Mouse (Mus musculus) lung, embryonic 16.5 days (tissue): ENCODE measurements around the gene Wfdc11. TPM values are rescaled to one million over a fixed set of nuclear protein-coding genes. Genes with fewer than 3 reads are reported as not detected.
"Not testable (repeated sequence)": the region's sequence is repeated elsewhere in the genome, so short reads cannot be mapped to it uniquely, and the experiment has no call there.

ENCODE experiments used
- ATAC-seq: fragments of 200-750 bp; cut with Nextera tagmentation; 2 replicates; pipeline ENCODE4 v1.8.0; 2017; ENCODE audit warnings: low read depth, mild to moderate bottlenecking, moderate library complexity
- H3K27ac ChIP-seq: fragments of 300-500 bp; sonication (generic); 2 replicates; pipeline ENCODE4 v1.5.1; 2014; ENCODE audit warnings: mild to moderate bottlenecking, control low read depth, low read length
- H3K27me3 ChIP-seq: fragments of 300-500 bp; sonication (generic); 2 replicates; pipeline ENCODE4 v1.6.1; 2014; ENCODE audit warnings: low read depth, low read length, mixed read lengths; ENCODE audit not compliant: control insufficient read depth, insufficient read depth
- H3K36me3 ChIP-seq: fragments of 300-500 bp; sonication (generic); 2 replicates; pipeline ENCODE4 v1.6.1; 2014; ENCODE audit warnings: low read length; ENCODE audit not compliant: control insufficient read depth, insufficient read depth
- H3K4me1 ChIP-seq: fragments of 300-500 bp; sonication (generic); replicated peaks from 2 replicates; pipeline ENCODE4 v1.6.1; 2014; ENCODE audit warnings: low read length, mixed read lengths; ENCODE audit not compliant: control insufficient read depth, insufficient read depth
- H3K4me2 ChIP-seq: fragments of 300-500 bp; sonication (generic); 2 replicates; pipeline ENCODE4 v1.6.1; 2014; ENCODE audit warnings: low read depth, low read length, control low read depth
- H3K4me3 ChIP-seq: fragments of 300-500 bp; sonication (generic); 2 replicates; pipeline ENCODE4 v1.5.1; 2014; ENCODE audit warnings: mild to moderate bottlenecking, low read length, control low read depth
- H3K9ac ChIP-seq: fragments of 300-500 bp; sonication (generic); 2 replicates; pipeline ENCODE4 v1.6.1; 2014; ENCODE audit warnings: low read length, control low read depth
- H3K9me3 ChIP-seq: fragments of 300-500 bp; sonication (generic); 2 replicates; pipeline ENCODE4 v1.6.1; 2016; ENCODE audit warnings: low read length; ENCODE audit not compliant: control insufficient read depth
- WGBS: fragments of 180-500 bp; shearing (Covaris S2); extraction: QIAGEN DNeasy Blood & Tissue Kit; methylation state at CpG from one replicate; pipeline ENCODE4 v1.1.7; 2014; 5-methylcytosine and 5-hydroxymethylcytosine counted together
- polyA plus RNA-seq: library from polyadenylated mRNA; unstranded; fragments of >200 nt; fragmentation: Nextera tagmentation; extraction: Ambion mirVana; gene quantifications from 2 replicates; pipeline ENCODE4 v1.2.1, GENCODE M21; 2015

Wfdc11 gene
- not detected in 2 replicates for polyA plus RNA-seq

- H3K9ac ChIP-seq, result no peak within 1 kb of the TSS
- ATAC-seq, result no peak
- H3K27ac ChIP-seq, result no peak within 1 kb of the TSS
- no peaks in the 10 kb centered on the region for H3K27me3 ChIP-seq
- no peak within 1 kb of the TSS for H3K4me3 ChIP-seq
- no peaks in the 10 kb centered on the region for H3K4me1 ChIP-seq
- H3K9me3 ChIP-seq, result no peaks in the 10 kb centered on the region
- H3K4me2 ChIP-seq, result no peak within 1 kb of the TSS
- WGBS, result 66% methylated on average over 7 of the region's 7 CpGs
- H3K36me3 ChIP-seq, result no peaks in the 10 kb centered on the region
Observed at GRCm38 (mm10) chr2:164673987-164674386, at the start of gene Wfdc11. TSS of gene Wfdc11 (minus strand) at chr2:164674087.

GRCm38 (mm10) chr2:164723276-164723675 lies 49.4 kb upstream of the Wfdc11 start:
- Histone ChIP-seq H3K27me3 (no peaks in the 10 kb centered on the region), H3K27ac (no peak overlapping the region), H3K4me3 (no peak overlapping the region), H3K36me3 (no peaks in the 10 kb centered on the region), H3K9ac (no peak overlapping the region), H3K4me2 (no peak overlapping the region), H3K9me3 (no peaks in the 10 kb centered on the region), H3K4me1 (no peaks in the 10 kb centered on the region)
- no peak for ATAC-seq
- 51% methylated on average over 4 of the region's 4 CpGs for WGBS

- not testable (repeated sequence) for H3K4me1 ChIP-seq, H3K9me3 ChIP-seq, H3K9ac ChIP-seq, ATAC-seq, H3K36me3 ChIP-seq, H3K27ac ChIP-seq, H3K27me3 ChIP-seq, H3K4me3 ChIP-seq, H3K4me2 ChIP-seq
- WGBS, result 87% methylated on average over 21 of the region's 23 CpGs
Observed at GRCm38 (mm10) chr2:164716194-164716786, 42.4 kb upstream of the Wfdc11 start.

GRCm38 (mm10) chr2:164715005-164715404 lies 41.1 kb upstream of the Wfdc11 start, which contains the start of gene Spint5:
TSS of gene Spint5 (plus strand) at chr2:164715305.
- no peak for ATAC-seq
- no peak within 1 kb of the TSS for H3K9ac ChIP-seq
- 74% methylated on average over 6 of the region's 6 CpGs for WGBS

GRCm38 (mm10) chr2:164705991-164706390 lies 32.1 kb upstream of the Wfdc11 start:
- H3K4me1 ChIP-seq, result no peaks in the 10 kb centered on the region
- no peak for ATAC-seq
- H3K9me3 ChIP-seq, result no peaks in the 10 kb centered on the region
- H3K27ac ChIP-seq, result no peak overlapping the region
- WGBS, result 85% methylated on average over 14 of the region's 14 CpGs
- no peaks in the 10 kb centered on the region for H3K36me3 ChIP-seq
- H3K4me2 ChIP-seq, result no peak overlapping the region
- H3K9ac ChIP-seq, result no peak overlapping the region
- no peak overlapping the region for H3K4me3 ChIP-seq
- no peaks in the 10 kb centered on the region for H3K27me3 ChIP-seq

More at GRCm38 (mm10) chr2:164715005-164715404, 41.1 kb upstream of the Wfdc11 start, which contains the start of gene Spint5:
- no peak within 1 kb of the TSS for H3K27ac ChIP-seq
- no peak within 1 kb of the TSS for H3K4me2 ChIP-seq
- no peaks in the 10 kb centered on the region for H3K4me1 ChIP-seq
- no peaks in the 10 kb centered on the region for H3K9me3 ChIP-seq
- no peak within 1 kb of the TSS for H3K4me3 ChIP-seq
- no peaks in the 10 kb centered on the region for H3K27me3 ChIP-seq
- no peaks in the 10 kb centered on the region for H3K36me3 ChIP-seq

- Histone ChIP-seq H3K36me3 (no peaks in the 10 kb centered on the region), H3K4me2 (no peak overlapping the region), H3K27me3 (no peaks in the 10 kb centered on the region), H3K27ac (no peak overlapping the region), H3K9me3 (no peaks in the 10 kb centered on the region), H3K4me3 (no peak overlapping the region), H3K9ac (no peak overlapping the region), H3K4me1 (no peaks in the 10 kb centered on the region)
- ATAC-seq, result no peak
- 87% methylated on average over 6 of the region's 6 CpGs for WGBS
Observed at GRCm38 (mm10) chr2:164705328-164705727, 31.4 kb upstream of the Wfdc11 start.

- H3K4me3 ChIP-seq, result no peak overlapping the region
- H3K27me3 ChIP-seq, result no peaks in the 10 kb centered on the region
- H3K4me2 ChIP-seq, result no peak overlapping the region
- H3K4me1 ChIP-seq, result no peaks in the 10 kb centered on the region
- H3K36me3 ChIP-seq, result no peaks in the 10 kb centered on the region
- H3K9ac ChIP-seq, result no peak overlapping the region
- H3K27ac ChIP-seq, result no peak overlapping the region
- 72% methylated on average over 5 of the region's 5 CpGs for WGBS
- H3K9me3 ChIP-seq, result no peaks in the 10 kb centered on the region
- ATAC-seq, result no peak
Observed at GRCm38 (mm10) chr2:164704235-164704634, 30.3 kb upstream of the Wfdc11 start.

GRCm38 (mm10) chr2:164701761-164702160 lies 27.9 kb upstream of the Wfdc11 start:
- Histone ChIP-seq H3K4me3 (no peak overlapping the region), H3K27ac (no peak overlapping the region), H3K4me2 (no peak overlapping the region), H3K9ac (no peak overlapping the region), H3K36me3 (no peaks in the 10 kb centered on the region), H3K27me3 (no peaks in the 10 kb centered on the region), H3K4me1 (no peaks in the 10 kb centered on the region), H3K9me3 (no peaks in the 10 kb centered on the region)
- ATAC-seq, result no peak
- WGBS, result 83% methylated on average over 5 of the region's 5 CpGs

- H3K27ac ChIP-seq, result no peak overlapping the region
- no peak for ATAC-seq
- H3K4me1 ChIP-seq, result no peaks in the 10 kb centered on the region
- H3K4me3 ChIP-seq, result no peak overlapping the region
- H3K9ac ChIP-seq, result no peak overlapping the region
- H3K36me3 ChIP-seq, result no peaks in the 10 kb centered on the region
- no peaks in the 10 kb centered on the region for H3K9me3 ChIP-seq
- WGBS, result 56% methylated on average over 5 of the region's 5 CpGs
- H3K4me2 ChIP-seq, result no peak overlapping the region
- no peaks in the 10 kb centered on the region for H3K27me3 ChIP-seq
Observed at GRCm38 (mm10) chr2:164700959-164701358, 27.1 kb upstream of the Wfdc11 start.

- no peak within 1 kb of the TSS for H3K4me3 ChIP-seq
- H3K36me3 ChIP-seq, result no peaks in the 10 kb centered on the region
- H3K9me3 ChIP-seq, result no peaks in the 10 kb centered on the region
- no peaks in the 10 kb centered on the region for H3K27me3 ChIP-seq
- H3K9ac ChIP-seq, result no peak within 1 kb of the TSS
- WGBS, result 68% methylated on average over 4 of the region's 4 CpGs
- ATAC-seq, result no peak
- H3K4me1 ChIP-seq, result no peaks in the 10 kb centered on the region
- no peak within 1 kb of the TSS for H3K27ac ChIP-seq
- no peak within 1 kb of the TSS for H3K4me2 ChIP-seq
Observed at GRCm38 (mm10) chr2:164698201-164698600, 24.3 kb upstream of the Wfdc11 start, which contains the start of gene Spint4. TSS of gene Spint4 (plus strand) at chr2:164698501.
